Mouse (Mus musculus): ENCODE results near the gene Dclre1a. TPM values are rescaled to one million over a fixed set of nuclear protein-coding genes. Genes with fewer than 3 reads are reported as not detected.
A peak's percentile ranks its signal among the peaks of the same experiment; 100 is the strongest.

The Dclre1a gene
- total and polyA plus RNA-seq, 3 experiments, result 28.7 to 142 (median 36.0) TPM

DNA sequence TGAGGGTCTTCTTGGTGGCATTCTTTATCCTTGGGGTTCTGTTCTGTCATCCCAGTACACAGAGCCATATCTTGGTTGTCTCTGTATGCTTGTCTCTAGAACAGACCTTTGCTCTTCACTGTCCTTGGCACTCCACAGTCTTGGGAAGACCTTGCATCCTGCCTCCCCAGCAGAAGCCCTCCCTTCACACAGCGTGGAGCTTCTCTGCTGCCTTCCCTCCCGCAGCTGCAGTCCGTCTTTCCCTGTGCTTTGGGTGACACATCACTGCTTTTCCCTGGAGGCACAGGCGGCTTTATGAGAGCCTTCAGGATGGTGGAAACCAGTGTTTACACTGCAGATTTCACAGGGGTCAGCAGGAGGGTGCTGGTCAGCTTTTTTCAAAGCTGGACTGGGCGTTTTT, 35.8 kb upstream of the Dclre1a start:
- peaks cover 21 to 41% of the 10 kb centered on the region in 2 experiments for H3K36me3 ChIP-seq (ENCODE audit: control insufficient read depth in 1 of 2, insufficient read depth in 2 of 2, low read length in 2 of 2)
- no peaks in the 10 kb centered on the region for H3K27me3 ChIP-seq (ENCODE audit: control insufficient read depth in 1 of 2, insufficient read depth in 2 of 2, low read length in 2 of 2)
- DNase-seq (ENCODE audit: low read depth, low spot score), result no peak
- TF ChIP-seq UBTF (IDR thresholded peaks at IDR 0.05; ENCODE audit: borderline replicate concordance, insufficient read depth, low read depth, low read length) (no peak), HCFC1 (IDR thresholded peaks at IDR 0.05; ENCODE audit: low read depth, low read length) (no peak)
- H3K9ac ChIP-seq (ENCODE audit: control insufficient read depth, low read depth, low read length, poor library complexity, severe bottlenecking), result no peak overlapping the region
- peaks cover 6 to 12% of the 10 kb centered on the region in 2 experiments for H3K4me1 ChIP-seq (ENCODE audit: control insufficient read depth in 1 of 2, insufficient read depth in 2 of 2, low read length in 2 of 2)
- H3K79me2 ChIP-seq (ENCODE audit: control insufficient read depth, insufficient read depth, low read length, poor library complexity), result no peaks in the 10 kb centered on the region
- H3K27ac ChIP-seq (ENCODE audit: control insufficient read depth, low read depth, low read length), result no peak overlapping the region
- no peak overlapping the region for H3K4me3 ChIP-seq (ENCODE audit: control insufficient read depth in 1 of 2, insufficient read depth in 1 of 2, low read depth in 2 of 2, low read length in 2 of 2)
- H3K9me3 ChIP-seq (replicated peaks; ENCODE audit: insufficient read depth, low read length), result no peaks in the 10 kb centered on the region

DNA sequence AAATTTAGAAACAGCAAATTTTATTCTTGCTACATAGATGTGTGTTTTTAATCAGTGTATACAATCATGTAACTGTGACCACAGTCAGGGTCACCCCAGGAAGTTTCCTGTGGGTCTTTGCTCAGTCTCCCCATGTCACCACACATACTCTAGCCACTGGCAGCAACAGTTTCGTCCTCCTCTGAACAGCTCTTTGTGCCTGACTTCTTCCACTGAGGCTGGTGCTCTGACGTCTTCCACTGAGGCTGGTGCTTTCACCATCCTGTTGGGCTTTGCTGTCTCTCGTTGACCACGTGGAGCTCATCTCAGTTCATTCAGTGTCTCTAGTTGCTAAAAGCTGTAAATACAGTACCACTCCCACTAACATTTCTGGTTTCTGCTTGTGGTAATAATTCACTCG, 34.0 kb upstream of the Dclre1a start:
- peaks cover 7 to 44% of the 10 kb centered on the region in 2 experiments for H3K36me3 ChIP-seq (ENCODE audit: control insufficient read depth in 1 of 2, insufficient read depth in 2 of 2, low read length in 2 of 2)
- TF ChIP-seq CTCF (IDR thresholded peaks at IDR 0.05 in 2 of 3, conservative IDR thresholded peaks at IDR 0.05 in 1 of 3; ENCODE audit: control insufficient read depth in 1 of 3, insufficient read depth in 1 of 3, low read depth in 2 of 3, low read length in 3 of 3, poor library complexity in 1 of 3, severe bottlenecking in 1 of 3), result no peak
- no peak for TF ChIP-seq ZKSCAN1 (IDR thresholded peaks at IDR 0.05; ENCODE audit: low read depth, low read length)
- TF ChIP-seq RAD21 (IDR thresholded peaks at IDR 0.05; ENCODE audit: low read depth, low read length), result no peak
- TF ChIP-seq JUND (IDR thresholded peaks at IDR 0.05; ENCODE audit: low read depth, low read length), result no peak
- no peak for TF ChIP-seq ZNF384 (IDR thresholded peaks at IDR 0.05; ENCODE audit: low read depth, low read length)
- no peak for TF ChIP-seq UBTF (IDR thresholded peaks at IDR 0.05; ENCODE audit: borderline replicate concordance, insufficient read depth, low read depth, low read length)
- no peaks in the 10 kb centered on the region for H3K79me2 ChIP-seq (ENCODE audit: control insufficient read depth, insufficient read depth, low read length, poor library complexity)
- no peak overlapping the region for H3K9ac ChIP-seq (ENCODE audit: control insufficient read depth, low read depth, low read length, poor library complexity, severe bottlenecking)
- H3K4me3 ChIP-seq (ENCODE audit: control insufficient read depth in 1 of 2, insufficient read depth in 1 of 2, low read depth in 2 of 2, low read length in 2 of 2), result no peak overlapping the region
- DNase-seq (ENCODE audit: low read depth, low spot score), result no peak
- H3K27ac ChIP-seq (ENCODE audit: control insufficient read depth, low read depth, low read length), result no peak overlapping the region
- H3K4me1 ChIP-seq (ENCODE audit: control insufficient read depth in 1 of 2, insufficient read depth in 2 of 2, low read length in 2 of 2), result peaks cover 0 to 2% of the 10 kb centered on the region in 2 experiments; a peak in 1 of 4 replicates
- no peaks in the 10 kb centered on the region for H3K9me3 ChIP-seq (replicated peaks; ENCODE audit: insufficient read depth, low read length)
- no peaks in the 10 kb centered on the region for H3K27me3 ChIP-seq (ENCODE audit: control insufficient read depth in 1 of 2, insufficient read depth in 2 of 2, low read length in 2 of 2)

DNA sequence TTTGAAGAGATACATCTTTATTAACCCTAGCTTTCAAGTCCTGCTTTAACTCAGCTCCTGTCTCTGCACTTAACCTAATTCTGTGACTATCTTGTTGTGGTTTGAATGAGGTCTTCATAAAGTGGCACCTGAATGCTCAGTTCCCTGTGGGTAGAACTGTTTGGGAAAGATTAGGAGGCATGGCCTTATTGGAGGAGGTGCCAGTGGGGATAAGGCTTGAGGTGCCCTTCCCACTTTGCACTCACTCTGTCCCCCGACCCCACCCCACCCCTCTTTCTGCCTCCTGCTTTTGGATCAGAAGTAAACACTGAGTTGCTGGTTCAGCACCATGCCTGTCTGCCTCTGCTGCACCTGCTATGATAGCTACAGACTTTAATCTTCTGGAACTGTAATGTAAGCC, 29.8 kb upstream of the Dclre1a start:
- no peak overlapping the region for H3K9ac ChIP-seq (ENCODE audit: control insufficient read depth, low read depth, low read length, poor library complexity, severe bottlenecking)

More for the DNA sequence above, 29.8 kb upstream of the Dclre1a start:
- Histone ChIP-seq H3K4me3 (ENCODE audit: control insufficient read depth in 1 of 2, insufficient read depth in 1 of 2, low read depth in 2 of 2, low read length in 2 of 2) (no peak overlapping the region), H3K27ac (ENCODE audit: control insufficient read depth, low read depth, low read length) (no peak overlapping the region), H3K4me1 (ENCODE audit: control insufficient read depth in 1 of 2, insufficient read depth in 2 of 2, low read length in 2 of 2) (no peaks in the 10 kb centered on the region), H3K27me3 (ENCODE audit: control insufficient read depth in 1 of 2, insufficient read depth in 2 of 2, low read length in 2 of 2) (no peaks in the 10 kb centered on the region), H3K36me3 (ENCODE audit: control insufficient read depth in 1 of 2, insufficient read depth in 2 of 2, low read length in 2 of 2) (peaks cover 0 to 49% of the 10 kb centered on the region in 2 experiments; a peak in 2 of 4 replicates), H3K79me2 (ENCODE audit: control insufficient read depth, insufficient read depth, low read length, poor library complexity) (peaks cover 5% of the 10 kb centered on the region; the same call in 1 of the 2 replicates), H3K9me3 (replicated peaks; ENCODE audit: insufficient read depth, low read length) (no peaks in the 10 kb centered on the region)
- TF ChIP-seq TAL1 (IDR thresholded peaks at IDR 0.05; ENCODE audit: low read length) (peak; percentile 55), EP300 (IDR thresholded peaks at IDR 0.05; ENCODE audit: low read depth in 1 of 2, low read length in 2 of 2) (peak in 1 of 2 experiments; percentile 40; a peak in 1 of 4 replicates), TCF12 (IDR thresholded peaks at IDR 0.05; ENCODE audit: low read depth, low read length) (0 out of 2 replicates have a peak, but pooled peaks have one; percentile 41), ZKSCAN1 (IDR thresholded peaks at IDR 0.05; ENCODE audit: low read depth, low read length) (no peak)
- peak; percentile 39 for DNase-seq (ENCODE audit: low read depth, low spot score)
